Mouse (Mus musculus) thymus, postnatal 0 days (tissue): ENCODE results near the gene Tax1bp1. TPM values are rescaled to one million over a fixed set of nuclear protein-coding genes. Genes with fewer than 3 reads are reported as not detected.
A peak's percentile ranks its signal among the peaks of the same experiment; 100 is the strongest.

ENCODE experiments used
- DNase-seq: peaks from one replicate; pipeline ENCODE4 v3.0.0-alpha.2; 2015; ENCODE audit warnings: low spot score
- polyA plus RNA-seq: library from polyadenylated mRNA; unstranded; fragments of >200 nt; fragmentation: Nextera tagmentation; extraction: Ambion mirVana; gene quantifications from 2 replicates; pipeline ENCODE4 v1.2.1, GENCODE M21; 2015

Gene Tax1bp1
- polyA plus RNA-seq, 1 experiment from 2014 or later, result 245 TPM

GRCm38 (mm10) chr6:52796035-52796598 lies 82.6 kb downstream of the Tax1bp1 start:
- no peak for DNase-seq

- no peak for DNase-seq
Measured at GRCm38 (mm10) chr6:52796691-52797090, 83.2 kb downstream of the Tax1bp1 start.

DNA sequence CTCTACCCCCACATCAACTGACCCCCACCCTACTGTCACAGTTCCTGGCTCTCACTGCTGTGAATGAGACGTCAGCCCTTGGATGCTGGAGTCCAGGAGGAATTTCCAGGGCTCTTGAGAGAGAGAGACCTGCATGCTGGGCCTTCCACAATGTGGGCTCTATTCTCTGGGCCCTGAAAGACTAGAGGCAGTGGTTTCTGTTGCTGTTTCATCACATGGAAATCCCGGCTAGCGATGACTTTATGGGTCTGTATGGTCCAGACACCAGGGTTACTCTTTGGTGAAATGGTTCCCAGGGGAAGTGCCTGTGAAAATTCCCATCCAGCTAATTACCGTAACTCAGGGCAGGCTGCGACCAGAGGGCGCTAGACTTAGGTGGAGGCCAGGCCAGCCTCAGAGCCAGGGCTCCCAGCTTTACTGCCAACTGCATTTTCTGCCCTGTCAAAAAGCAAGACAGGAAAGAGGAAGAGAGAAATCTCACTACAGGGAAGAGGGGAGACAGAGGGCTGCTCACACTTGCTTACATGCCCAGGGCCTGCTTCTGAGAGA lies 83.8 kb downstream of the Tax1bp1 start:
- DNase-seq, result no peak

- DNase-seq, result peak; percentile 34
Measured at GRCm38 (mm10) chr6:52802181-52802580, 88.7 kb downstream of the Tax1bp1 start.

DNA sequence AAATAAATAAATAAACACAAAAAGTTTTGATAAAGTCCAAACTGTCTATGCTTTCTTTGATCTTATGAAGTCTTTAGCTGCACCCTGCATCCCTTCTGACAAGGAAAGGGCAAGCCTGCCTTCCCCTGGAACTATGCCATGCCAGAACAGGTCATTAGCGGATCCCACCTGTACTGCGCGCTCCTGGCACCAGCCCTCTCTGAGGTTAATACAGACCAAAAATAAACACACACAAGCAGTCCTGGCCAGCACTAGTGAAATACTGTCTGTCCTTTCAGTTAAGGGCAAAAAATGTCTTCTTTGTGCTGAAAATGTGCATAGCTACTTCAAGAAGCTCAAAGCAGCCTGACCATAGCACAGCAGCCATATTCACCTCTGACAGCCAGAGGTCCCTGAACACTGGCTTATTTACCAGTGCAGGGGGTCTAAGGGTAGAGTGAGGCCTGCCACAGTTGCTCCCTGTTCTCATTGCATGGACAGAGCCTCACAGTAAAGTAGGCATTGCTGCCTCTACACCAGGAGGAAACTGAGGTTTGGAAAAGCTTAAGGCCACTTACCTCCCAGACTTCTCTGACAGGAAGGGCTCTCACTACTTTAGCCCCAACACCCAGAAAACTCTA lies 91.8 kb downstream of the Tax1bp1 start:
- DNase-seq, result no peak

Other genes starting within 250 kb of the Tax1bp1 start
- 194 and 211 TPM in 2 replicates for gene Hibadh, start 73.3 kb upstream of the Tax1bp1 start, polyA plus RNA-seq